Mouse (Mus musculus) heart, postnatal 0 days (tissue): ENCODE measurements around the gene Paqr6.

Experiments
- CTCF ChIP-seq: IDR thresholded peaks from 2 replicates; pipeline ENCODE4 v1.5.1; 2016; ENCODE audit warnings: antibody characterized with exemption, control low read depth, low read depth
- EP300 ChIP-seq: IDR thresholded peaks from 2 replicates; pipeline ENCODE4 v1.6.1; 2016; ENCODE audit warnings: antibody characterized with exemption, low read depth

DNA sequence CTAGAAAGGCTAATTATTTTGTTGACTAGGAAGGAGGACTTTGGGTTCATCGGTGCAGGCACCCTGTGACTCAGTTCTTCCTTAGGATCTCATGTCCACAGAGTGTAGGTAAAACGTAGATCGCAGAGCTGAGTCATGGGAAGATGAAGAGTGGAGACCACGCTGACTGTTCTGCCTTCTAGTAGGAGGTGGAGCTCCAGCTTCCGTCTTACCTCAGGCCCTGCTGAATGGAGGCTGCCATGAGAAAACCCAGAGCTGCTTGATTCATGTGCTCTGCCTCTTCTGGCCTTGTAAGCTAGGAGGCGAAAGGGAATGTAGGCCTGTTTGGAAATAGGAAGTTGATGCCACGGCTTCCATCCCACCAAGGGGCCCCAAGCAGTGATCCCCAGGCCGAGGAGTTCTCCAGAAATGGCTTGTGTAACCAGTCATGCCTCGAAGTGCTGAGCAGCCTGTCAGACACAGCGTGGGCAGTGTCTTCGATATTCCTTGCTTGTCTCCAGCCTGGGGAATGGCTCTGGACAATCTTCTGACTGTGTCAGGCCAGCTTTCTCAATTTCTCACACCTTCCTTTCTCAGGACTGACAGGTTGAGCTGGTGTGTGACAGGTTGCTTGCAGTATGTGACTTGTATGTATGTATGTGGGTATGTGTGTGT lies 26.9 kb upstream of the Paqr6 start:
- TF ChIP-seq CTCF: no peak
- TF ChIP-seq EP300: no peak
